Mouse (Mus musculus) heart, embryonic 11.5 days (tissue): ENCODE results near the gene Gramd4. TPM values are rescaled to one million over a fixed set of nuclear protein-coding genes. Genes with fewer than 3 reads are reported as not detected.

Experiments used
- ATAC-seq: fragments of 200-750 bp; cut with Nextera tagmentation; replicated peaks from 2 replicates; pipeline ENCODE4 v1.8.0; 2017; ENCODE audit warnings: moderate library complexity; ENCODE audit not compliant: insufficient number of reproducible peaks, low FRiP score, low TSS enrichment
- H3K27ac ChIP-seq: fragments of 300-500 bp; sonication (generic); 2 replicates; pipeline ENCODE4 v1.5.1; 2014; ENCODE audit warnings: mild to moderate bottlenecking, low read depth, low read length
- H3K27me3 ChIP-seq: fragments of 300-500 bp; sonication (generic); 2 replicates; pipeline ENCODE4 v1.6.1; 2014; ENCODE audit warnings: mild to moderate bottlenecking, low read length, mixed read lengths; ENCODE audit not compliant: control insufficient read depth, insufficient read depth
- H3K36me3 ChIP-seq: fragments of 300-500 bp; sonication (generic); 2 replicates; pipeline ENCODE4 v1.6.1; 2014; ENCODE audit warnings: mild to moderate bottlenecking, low read length, moderate library complexity, mixed read lengths; ENCODE audit not compliant: control insufficient read depth, insufficient read depth
- H3K4me1 ChIP-seq: fragments of 300-500 bp; sonication (generic); 2 replicates; pipeline ENCODE4 v1.6.1; 2014; ENCODE audit warnings: low read length; ENCODE audit not compliant: control insufficient read depth, insufficient read depth
- H3K4me2 ChIP-seq: fragments of 300-500 bp; sonication (generic); 2 replicates; pipeline ENCODE4 v1.6.1; 2014; ENCODE audit warnings: mild to moderate bottlenecking, moderate library complexity
- H3K4me3 ChIP-seq: fragments of 300-500 bp; sonication (generic); 2 replicates; pipeline ENCODE4 v1.5.1; 2014; ENCODE audit warnings: low read depth, low read length
- H3K9ac ChIP-seq: fragments of 300-500 bp; sonication (generic); 2 replicates; pipeline ENCODE4 v1.6.1; 2014; ENCODE audit warnings: mild to moderate bottlenecking, low read depth, low read length, moderate library complexity
- H3K9me3 ChIP-seq: fragments of 300-500 bp; sonication (generic); replicated peaks from 2 replicates; pipeline ENCODE4 v1.6.1; 2016; ENCODE audit warnings: low read length; ENCODE audit not compliant: control insufficient read depth
- WGBS: fragments of 180-500 bp; shearing (Covaris S2); extraction: QIAGEN DNeasy Blood & Tissue Kit; methylation state at CpG from one replicate; pipeline ENCODE4 v1.1.7; 2014; ENCODE audit not compliant: insufficient replicate concordance; 5-methylcytosine and 5-hydroxymethylcytosine counted together
- polyA plus RNA-seq: library from polyadenylated mRNA; unstranded; fragments of >200 nt; fragmentation: Nextera tagmentation; extraction: Ambion mirVana; gene quantifications from 2 replicates; pipeline ENCODE4 v1.2.1, GENCODE M21; 2014

Gramd4 gene
- polyA plus RNA-seq, 1 experiment from 2014 or later: 4.9 TPM

GRCm38 (mm10) chr15:86078481-86079216 is 21.2 kb downstream of the Gramd4 start:
- ATAC-seq: no peak
- Histone ChIP-seq H3K4me2 (no peak overlapping the region), H3K9ac (no peak overlapping the region), H3K4me1 (peaks cover 66% of the 10 kb centered on the region), H3K27me3 (no peaks in the 10 kb centered on the region), H3K4me3 (no peak overlapping the region), H3K9me3 (no peaks in the 10 kb centered on the region), H3K36me3 (no peaks in the 10 kb centered on the region), H3K27ac (no peak overlapping the region)
- WGBS: 53% methylated on average over 18 of the region's 18 CpGs

GRCm38 (mm10) chr15:86079467-86079866 is 22.0 kb downstream of the Gramd4 start:
- Histone ChIP-seq H3K27me3 (no peaks in the 10 kb centered on the region), H3K27ac (peak overlapping the region; percentile 18), H3K4me1 (peaks cover 72% of the 10 kb centered on the region), H3K4me3 (no peak overlapping the region), H3K9ac (peak overlapping the region; percentile 24; the same call in 1 of the 2 replicates), H3K4me2 (no peak overlapping the region), H3K36me3 (no peaks in the 10 kb centered on the region), H3K9me3 (no peaks in the 10 kb centered on the region)
- WGBS: 60% methylated on average over 5 of the region's 5 CpGs
- ATAC-seq: no peak

- Histone ChIP-seq H3K4me1 (peaks cover 75% of the 10 kb centered on the region), H3K27me3 (no peaks in the 10 kb centered on the region), H3K9ac (no peak overlapping the region), H3K4me3 (no peak overlapping the region), H3K4me2 (no peak overlapping the region), H3K9me3 (no peaks in the 10 kb centered on the region), H3K27ac (peak overlapping the region; percentile 18; the same call in 1 of the 2 replicates), H3K36me3 (no peaks in the 10 kb centered on the region)
- 52% methylated on average over 4 of the region's 4 CpGs for WGBS
- no peak for ATAC-seq
Measured at GRCm38 (mm10) chr15:86079876-86080275, 22.4 kb downstream of the Gramd4 start.

GRCm38 (mm10) chr15:86080408-86080807 is 22.9 kb downstream of the Gramd4 start:
- peaks cover 80% of the 10 kb centered on the region for H3K4me1 ChIP-seq
- 96% methylated on average over 1 of the region's 1 CpGs for WGBS
- no peak overlapping the region for H3K9ac ChIP-seq
- no peaks in the 10 kb centered on the region for H3K27me3 ChIP-seq
- no peak overlapping the region for H3K27ac ChIP-seq
- H3K9me3 ChIP-seq: no peaks in the 10 kb centered on the region
- ATAC-seq: no peak
- no peak overlapping the region for H3K4me2 ChIP-seq
- H3K4me3 ChIP-seq: no peak overlapping the region
- no peaks in the 10 kb centered on the region for H3K36me3 ChIP-seq

- H3K9ac ChIP-seq: no peak overlapping the region
- H3K4me1 ChIP-seq: peaks cover 83% of the 10 kb centered on the region
- H3K4me2 ChIP-seq: no peak overlapping the region
- no peaks in the 10 kb centered on the region for H3K36me3 ChIP-seq
- H3K9me3 ChIP-seq: no peaks in the 10 kb centered on the region
- 61% methylated on average over 12 of the region's 12 CpGs for WGBS
- no peak overlapping the region for H3K27ac ChIP-seq
- ATAC-seq: no peak
- H3K4me3 ChIP-seq: no peak overlapping the region
- no peaks in the 10 kb centered on the region for H3K27me3 ChIP-seq
Measured at GRCm38 (mm10) chr15:86081654-86082053, 24.2 kb downstream of the Gramd4 start.

- 80% methylated on average over 11 of the region's 11 CpGs for WGBS
- Histone ChIP-seq H3K9me3 (no peaks in the 10 kb centered on the region), H3K27ac (peak overlapping the region; percentile 82), H3K9ac (no peak overlapping the region), H3K4me1 (peaks cover 83% of the 10 kb centered on the region), H3K36me3 (no peaks in the 10 kb centered on the region), H3K4me2 (no peak overlapping the region), H3K27me3 (no peaks in the 10 kb centered on the region), H3K4me3 (no peak overlapping the region)
- no peak for ATAC-seq
Measured at GRCm38 (mm10) chr15:86082551-86082961, 25.1 kb downstream of the Gramd4 start.

GRCm38 (mm10) chr15:86083261-86083741 is 25.8 kb downstream of the Gramd4 start:
- H3K27ac ChIP-seq: peak overlapping the region; percentile 82
- H3K36me3 ChIP-seq: no peaks in the 10 kb centered on the region
- ATAC-seq: no peak
- no peak overlapping the region for H3K4me3 ChIP-seq
- no peak overlapping the region for H3K9ac ChIP-seq
- WGBS: 10% methylated on average over 6 of the region's 6 CpGs
- peak overlapping the region; percentile 43 for H3K4me2 ChIP-seq
- H3K9me3 ChIP-seq: no peaks in the 10 kb centered on the region
- no peaks in the 10 kb centered on the region for H3K27me3 ChIP-seq
- H3K4me1 ChIP-seq: peaks cover 82% of the 10 kb centered on the region

- no peaks in the 10 kb centered on the region for H3K27me3 ChIP-seq
- peaks cover 84% of the 10 kb centered on the region for H3K4me1 ChIP-seq
- no peaks in the 10 kb centered on the region for H3K36me3 ChIP-seq
- ATAC-seq: no peak
- 22% methylated on average over 17 of the region's 17 CpGs for WGBS
- peak overlapping the region; percentile 31 for H3K4me2 ChIP-seq
- H3K27ac ChIP-seq: peak overlapping the region; percentile 89
- no peak overlapping the region; the same call in 1 of the 2 replicates for H3K9ac ChIP-seq
- H3K4me3 ChIP-seq: no peak overlapping the region
- no peaks in the 10 kb centered on the region for H3K9me3 ChIP-seq
Measured at GRCm38 (mm10) chr15:86085301-86086225, 28.1 kb downstream of the Gramd4 start.
